Mouse (Mus musculus) WW6 (cell line): Measurements from ENCODE around the gene Fam19a2.

Experiments used
- DNase-seq: peaks from one replicate; pipeline ENCODE4 v3.0.0-alpha.2; 2013; ENCODE audit warnings: low read depth, low spot score

The Fam19a2 gene

GRCm38 (mm10) chr10:123723641-123724040 lies 459.8 kb downstream of the Fam19a2 start:
- DNase-seq: no peak

- DNase-seq: no peak
These were observed 484.5 kb downstream of the Fam19a2 start for GRCm38 (mm10) chr10:123748317-123748716.

- DNase-seq: no peak
These were observed 488.0 kb downstream of the Fam19a2 start for GRCm38 (mm10) chr10:123751676-123752280.

GRCm38 (mm10) chr10:123752755-123753154 lies 489.0 kb downstream of the Fam19a2 start:
- no peak for DNase-seq

GRCm38 (mm10) chr10:123753996-123754395 lies 490.2 kb downstream of the Fam19a2 start:
- DNase-seq: no peak

GRCm38 (mm10) chr10:123789374-123789773 lies 525.6 kb downstream of the Fam19a2 start:
- no peak for DNase-seq
